Mouse (Mus musculus): ENCODE measurements at regions not wholly inside any gene's neighbourhood (a gene's known extent, or its start where the extent isn't known, plus 50 kb on each side); places are given as distances from the start of the nearest gene placed in this dataset.

DNA sequence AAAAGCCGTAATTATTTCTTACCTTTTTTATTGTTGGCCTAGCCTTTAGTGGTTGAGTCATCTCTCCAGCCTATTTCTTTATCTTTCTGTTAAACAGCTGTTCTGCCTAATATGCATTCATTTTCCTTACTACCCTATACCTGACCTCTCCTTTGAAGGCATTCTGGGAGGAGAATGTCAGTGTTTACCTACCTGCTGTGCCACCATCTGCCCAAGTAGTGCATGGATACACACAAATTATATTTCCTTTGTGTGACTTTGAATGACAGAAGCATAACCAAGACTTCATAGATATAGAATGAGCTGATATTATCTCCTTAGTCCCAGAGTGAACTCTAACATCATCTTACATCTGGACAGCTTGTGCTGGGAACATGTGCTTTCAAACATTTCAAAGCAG lies 293.5 kb upstream of the Tom1l1 start:
- in situ Hi-C loops (cut with MboI, MseI), result loop anchor here in 1 of 2 experiments (25.0 kb wide), 1 partner anchor 1119 kb away; no protein-coding TSS in a partner anchor

DNA sequence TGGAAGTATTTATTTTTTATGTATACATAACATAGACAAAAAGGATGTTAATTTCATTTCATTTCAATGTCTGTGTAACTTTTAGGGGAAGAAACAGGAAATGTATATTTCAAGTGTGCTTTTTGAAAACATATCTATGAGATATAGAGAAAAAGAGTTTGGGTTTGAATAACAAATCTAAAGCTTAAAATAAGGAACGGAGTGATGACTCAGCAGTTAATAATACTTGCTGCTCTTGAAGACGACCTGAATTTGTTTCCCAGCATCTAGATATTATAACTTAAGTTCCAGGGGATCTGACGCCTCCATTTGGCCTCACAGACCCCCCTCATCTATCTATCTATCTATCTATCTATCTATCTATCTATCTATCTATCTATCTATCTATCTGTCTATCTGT lies 290.1 kb upstream of the Tom1l1 start:
- in situ Hi-C loops (cut with MboI, MseI), result loop anchor here in 1 of 2 experiments (25.0 kb wide), 1 partner anchor 1116 kb away; no protein-coding TSS in a partner anchor

DNA sequence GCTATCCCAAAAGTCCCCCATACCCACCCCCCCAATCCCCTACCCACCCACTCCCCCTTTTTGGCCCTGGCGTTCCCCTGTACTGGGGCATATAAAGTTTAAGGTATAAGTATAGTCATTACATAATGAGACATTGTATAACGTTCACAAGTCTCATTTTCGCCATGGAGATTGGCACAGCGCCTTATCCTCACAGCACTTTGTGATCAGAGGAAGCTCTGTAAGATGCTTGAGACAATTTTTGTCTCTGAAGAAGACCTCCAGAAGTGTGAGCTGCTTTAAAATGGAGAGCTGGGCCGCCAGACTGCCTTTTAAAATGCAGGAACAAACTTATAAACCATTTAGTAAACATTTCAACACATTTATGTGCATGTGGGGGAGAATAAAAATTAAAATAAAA lies 252.9 kb upstream of the Tom1l1 start:
- in situ Hi-C loops (cut with MboI, MseI), result loop anchor here in 1 of 2 experiments (25.0 kb wide), 1 partner anchor 454 kb away; no protein-coding TSS in a partner anchor

DNA sequence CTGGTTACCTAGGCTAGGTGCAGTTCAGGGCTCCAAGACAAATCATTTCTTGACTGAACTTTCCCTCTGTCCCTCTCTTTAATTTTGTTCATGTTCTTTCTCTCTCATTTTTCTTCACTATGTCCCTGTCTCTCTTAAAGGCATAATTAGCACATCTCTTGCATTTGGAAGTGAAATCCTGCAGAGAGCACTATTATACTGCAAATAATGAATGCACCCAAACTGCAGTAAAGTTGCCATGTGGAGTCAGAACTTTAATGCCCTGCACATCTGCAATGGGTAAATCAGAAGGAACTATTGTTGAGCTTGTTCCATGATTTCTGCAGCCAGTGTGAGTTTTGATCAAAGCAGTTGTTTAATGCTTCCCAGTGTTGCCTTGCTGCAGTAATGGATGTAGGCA lies 237.6 kb upstream of the Tom1l1 start:
- in situ Hi-C loops (cut with MboI, MseI), result loop anchor here in 1 of 2 experiments (25.0 kb wide), 1 partner anchor 438 kb away; no protein-coding TSS in a partner anchor

DNA sequence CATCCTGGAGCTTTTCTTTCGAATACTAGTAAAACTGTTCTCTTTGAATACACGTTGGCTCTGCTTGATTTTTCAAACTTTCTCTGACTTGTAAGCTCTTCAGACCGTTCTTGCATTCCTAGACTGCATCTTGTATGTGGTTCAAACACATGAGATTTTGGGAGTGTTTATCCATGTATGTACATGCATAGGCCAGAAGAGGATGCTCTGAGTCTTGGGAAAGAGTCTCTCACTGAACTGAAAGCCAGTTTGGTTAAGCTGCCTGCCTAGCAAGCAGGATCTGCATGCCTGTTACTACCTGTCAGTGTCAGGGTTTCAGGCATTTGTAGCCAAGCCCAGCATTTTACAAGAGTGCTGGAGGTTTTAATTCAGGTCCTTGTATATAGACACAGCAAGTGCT lies 229.6 kb upstream of the Tom1l1 start:
- in situ Hi-C loops (cut with MboI, MseI), result no loop called here

DNA sequence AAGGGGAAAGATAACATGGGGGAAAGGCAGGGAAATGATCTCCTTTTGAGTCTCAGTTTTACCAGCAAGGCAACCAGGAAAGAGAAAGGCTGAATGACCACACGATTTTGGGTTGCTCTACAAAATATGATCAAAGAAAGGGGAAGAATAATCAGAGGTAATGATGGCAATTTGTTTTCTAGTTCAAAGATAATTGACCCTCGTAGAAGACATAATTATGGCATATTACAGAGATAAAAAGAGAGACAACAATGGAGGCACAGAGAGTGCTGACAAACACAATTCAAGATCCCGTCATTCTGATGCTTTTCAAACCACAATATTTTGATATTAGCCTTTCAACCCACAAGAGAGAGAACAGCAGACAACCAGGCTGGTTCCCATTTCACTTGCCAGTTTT lies 206.1 kb upstream of the Tom1l1 start:
- in situ Hi-C loops (cut with MboI, MseI), result no loop called here

DNA sequence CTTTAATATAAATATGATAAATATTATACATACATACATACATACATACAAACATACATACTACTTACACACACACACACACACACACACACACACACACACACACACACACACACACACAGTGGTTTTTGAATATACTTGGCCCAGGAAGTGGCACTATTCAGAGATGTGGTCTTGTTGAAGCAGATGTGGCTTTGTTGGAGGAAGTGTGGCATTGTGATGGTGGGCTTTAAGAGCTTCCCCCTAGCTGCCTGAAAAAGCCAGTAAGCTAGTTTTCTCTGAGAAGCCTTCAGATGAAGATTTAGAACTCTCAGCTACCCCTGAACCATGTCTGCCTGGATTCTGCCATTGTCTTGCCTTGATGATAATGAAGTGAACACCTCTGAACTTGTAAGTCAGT lies 185.0 kb upstream of the Tom1l1 start:
- in situ Hi-C loops (cut with MboI, MseI), result no loop called here

DNA sequence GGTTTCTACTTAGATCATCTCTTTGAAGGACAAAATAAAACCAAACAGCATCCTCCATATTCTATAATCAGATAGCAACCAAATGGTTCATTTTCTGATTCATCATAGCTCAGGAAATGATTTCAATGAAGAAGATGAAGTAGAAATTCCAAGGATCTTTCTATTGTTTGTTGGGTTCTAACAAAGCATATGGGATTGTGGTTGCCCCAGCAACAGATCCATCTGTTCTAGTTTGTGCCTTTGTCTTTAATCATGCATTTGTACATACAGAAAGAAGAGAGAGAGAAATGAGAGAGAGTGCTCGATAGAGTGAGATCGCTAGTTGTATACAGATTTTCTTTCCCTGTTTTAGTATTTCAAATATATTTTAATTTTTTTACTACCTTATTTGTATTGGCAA lies 183.5 kb upstream of the Tom1l1 start:
- in situ Hi-C loops (cut with MboI, MseI), result no loop called here

DNA sequence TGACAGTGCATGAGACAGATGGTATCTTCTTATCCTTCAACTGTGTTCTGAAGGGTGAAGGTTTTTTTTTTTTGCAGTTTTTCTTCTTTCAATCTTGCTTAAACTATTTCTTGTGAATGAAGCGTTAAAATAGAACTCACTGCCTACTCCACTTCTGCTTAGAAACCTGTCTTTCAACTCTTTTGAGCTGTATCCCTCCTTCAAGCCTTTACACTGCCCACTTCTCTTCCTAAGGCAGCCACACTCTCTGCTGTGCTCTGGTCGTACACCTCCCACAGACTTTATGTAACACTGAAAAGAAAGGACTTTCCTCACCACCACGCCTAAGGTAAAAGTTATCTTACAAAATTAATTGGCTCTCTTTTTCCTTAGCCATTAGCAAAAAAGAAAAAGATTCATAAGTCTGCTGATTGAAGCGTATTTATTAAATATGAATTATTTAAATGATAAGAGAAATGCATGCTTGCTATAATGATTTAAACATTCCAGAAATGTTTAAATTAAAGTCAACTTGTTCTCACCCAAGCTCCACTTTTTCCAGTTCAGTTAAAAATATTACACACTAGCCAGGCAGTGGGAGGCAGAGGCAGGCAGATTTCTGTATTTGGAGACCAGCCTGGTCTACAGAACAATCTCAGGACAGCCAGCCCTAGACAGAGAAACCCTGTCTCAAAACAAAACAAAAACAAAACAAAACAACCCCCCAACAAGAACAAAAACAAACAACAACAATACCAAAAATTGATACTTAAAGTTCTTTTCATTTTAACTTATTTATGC lies 176.0 kb upstream of the Tom1l1 start:
- in situ Hi-C loops (cut with MboI, MseI), result no loop called here

DNA sequence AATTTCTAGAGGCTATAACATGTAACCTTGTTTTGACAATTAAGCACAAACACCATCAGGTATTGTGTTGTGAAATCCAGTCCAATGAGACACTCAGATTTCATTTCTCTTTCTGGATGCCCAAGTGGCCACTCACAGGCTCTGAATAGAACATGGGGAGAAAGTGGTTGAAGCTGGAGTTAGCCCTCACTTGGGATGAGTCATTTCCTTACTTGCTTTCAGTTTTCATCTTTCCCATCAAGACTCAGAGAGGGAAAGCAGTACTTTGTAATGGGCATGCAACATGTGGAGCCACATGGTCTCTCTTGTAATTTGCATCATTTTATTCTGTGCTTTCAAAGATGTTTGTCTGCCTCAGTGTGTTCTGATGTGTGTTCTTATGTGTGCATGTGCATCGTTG lies 167.6 kb upstream of the Tom1l1 start:
- in situ Hi-C loops (cut with MboI, MseI), result no loop called here

DNA sequence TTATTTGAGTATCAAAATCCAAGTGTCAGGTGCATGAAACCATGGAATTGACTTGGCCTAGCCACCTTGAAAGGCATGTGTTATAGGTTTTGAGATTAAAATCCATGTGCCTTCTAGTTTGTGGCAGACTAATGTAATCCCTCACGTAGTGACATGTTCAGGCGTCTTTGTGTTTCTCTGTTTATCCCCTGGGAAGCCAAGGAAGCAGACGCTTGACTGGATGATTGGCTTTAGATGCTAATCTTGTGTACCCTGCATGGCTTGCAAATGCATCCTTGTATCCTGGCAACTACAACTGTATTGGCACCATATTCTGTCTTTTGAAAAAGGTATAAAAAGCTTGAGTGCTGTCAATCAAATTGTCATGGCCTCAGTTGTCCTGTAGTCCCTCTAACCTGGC lies 167.2 kb upstream of the Tom1l1 start:
- in situ Hi-C loops (cut with MboI, MseI), result no loop called here

DNA sequence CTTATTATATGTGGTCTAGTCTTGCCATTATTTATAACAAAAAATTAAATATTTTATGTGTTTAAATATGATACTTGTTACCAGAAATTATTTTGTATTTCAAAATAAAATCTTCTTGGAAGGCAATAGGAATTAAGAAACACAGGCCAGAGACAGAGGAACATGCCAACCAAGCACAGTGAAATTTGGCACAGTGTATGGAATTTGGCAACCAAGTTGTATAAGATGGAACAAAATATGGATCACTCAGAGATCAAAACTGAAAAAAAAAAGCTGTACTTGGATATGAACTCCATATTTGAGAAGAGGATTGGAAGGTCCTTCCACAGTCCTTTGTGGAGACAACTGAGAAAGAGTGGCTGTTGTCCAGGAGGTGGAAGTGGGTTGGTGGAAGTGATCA lies 163.1 kb upstream of the Tom1l1 start:
- in situ Hi-C loops (cut with MboI, MseI), result no loop called here

DNA sequence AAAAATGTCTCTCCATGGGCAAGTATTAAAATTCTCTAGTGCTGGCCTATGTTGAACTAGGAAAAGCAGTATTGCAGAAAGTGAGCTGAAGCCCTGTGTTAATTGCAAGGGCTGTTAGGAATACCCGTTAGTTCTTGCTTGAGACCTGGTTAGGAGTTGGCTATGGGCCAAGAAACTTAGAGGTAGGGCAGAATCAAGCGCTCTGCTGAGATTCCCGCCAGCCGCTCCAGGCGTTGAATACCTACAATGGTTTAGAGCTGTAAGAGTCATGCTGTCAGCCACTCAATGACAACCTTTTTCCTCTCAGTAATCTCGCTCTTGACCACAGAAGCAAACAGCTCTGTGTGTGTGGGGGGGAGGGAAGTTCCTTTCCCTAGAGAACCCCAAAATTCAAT lies 156.8 kb upstream of the Tom1l1 start:
- in situ Hi-C loops (cut with MboI, MseI), result no loop called here

DNA sequence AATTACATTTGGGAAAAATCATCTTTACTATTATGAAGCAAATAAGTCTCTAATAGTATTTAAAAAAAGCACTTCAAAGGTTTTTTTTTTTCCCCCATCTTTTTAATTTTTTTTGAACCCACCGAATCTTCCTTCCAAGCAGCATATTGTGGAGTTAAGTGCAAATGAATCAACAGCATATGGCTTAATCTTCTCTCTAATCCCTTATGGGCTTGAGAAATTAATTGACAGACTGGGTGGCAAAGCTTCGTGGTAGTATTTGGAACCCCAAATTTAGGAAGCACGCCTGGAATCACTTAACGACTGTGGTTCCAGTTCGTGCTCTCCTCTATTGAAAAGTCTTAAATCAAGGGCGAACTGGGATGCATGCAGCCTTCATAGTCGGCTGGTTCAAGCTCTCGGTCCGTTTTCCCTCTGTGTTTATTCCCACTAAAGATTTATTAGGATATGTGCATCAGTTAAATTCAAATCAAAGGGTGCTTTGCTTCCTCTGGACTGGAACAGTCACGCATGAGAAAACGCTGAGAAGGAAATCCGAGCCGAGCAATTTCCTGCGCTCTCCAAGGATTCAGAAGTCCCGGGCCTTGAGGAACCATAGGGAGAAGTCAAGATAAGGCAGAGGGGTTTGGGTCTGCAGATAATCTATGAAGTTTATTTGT lies 156.2 kb upstream of the Tom1l1 start:
- in situ Hi-C loops (cut with MboI, MseI), result no loop called here

DNA sequence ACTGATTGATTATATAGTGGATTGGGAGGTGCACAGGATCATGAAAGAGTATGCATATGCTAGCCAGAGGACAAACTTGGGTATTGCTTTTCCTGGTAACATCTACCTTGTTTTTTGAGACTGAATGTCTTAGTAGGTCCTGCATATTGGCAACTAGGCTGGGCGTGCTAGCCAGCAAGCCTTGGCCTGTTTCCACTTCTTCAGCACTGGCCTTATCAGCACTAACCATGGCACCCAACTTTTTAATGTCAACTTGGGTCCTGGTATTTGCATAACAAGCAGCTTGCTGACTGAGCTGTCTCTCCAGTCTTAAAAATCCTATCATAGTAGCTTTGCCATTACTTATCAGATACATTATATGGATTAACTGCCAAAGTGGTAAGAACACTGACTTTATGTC lies 150.0 kb upstream of the Tom1l1 start:
- in situ Hi-C loops (cut with MboI, MseI), result loop anchor here in 1 of 2 experiments (5.0 kb wide), 1 partner anchor 49 kb away; no protein-coding TSS in a partner anchor

DNA sequence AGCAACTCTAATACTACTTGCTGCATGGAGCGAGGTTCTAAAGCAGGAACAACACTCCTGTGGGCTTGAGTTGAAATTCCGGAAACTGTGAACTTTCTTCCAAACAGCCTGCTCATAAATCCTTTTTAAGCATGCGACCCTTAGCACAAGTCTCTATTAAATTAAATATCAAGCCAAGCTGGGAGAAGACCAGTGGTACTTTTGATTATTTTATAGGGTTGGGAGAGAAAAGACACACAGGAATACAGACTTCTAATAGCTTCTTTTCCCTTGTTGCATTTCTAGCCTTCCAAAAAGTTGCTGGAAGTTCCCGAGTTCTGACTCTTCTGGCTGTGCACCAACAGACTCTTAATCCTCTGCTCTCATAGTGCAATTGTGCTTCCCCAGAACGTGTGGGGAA lies 136.6 kb upstream of the Tom1l1 start:
- in situ Hi-C loops (cut with MboI, MseI), result no loop called here

DNA sequence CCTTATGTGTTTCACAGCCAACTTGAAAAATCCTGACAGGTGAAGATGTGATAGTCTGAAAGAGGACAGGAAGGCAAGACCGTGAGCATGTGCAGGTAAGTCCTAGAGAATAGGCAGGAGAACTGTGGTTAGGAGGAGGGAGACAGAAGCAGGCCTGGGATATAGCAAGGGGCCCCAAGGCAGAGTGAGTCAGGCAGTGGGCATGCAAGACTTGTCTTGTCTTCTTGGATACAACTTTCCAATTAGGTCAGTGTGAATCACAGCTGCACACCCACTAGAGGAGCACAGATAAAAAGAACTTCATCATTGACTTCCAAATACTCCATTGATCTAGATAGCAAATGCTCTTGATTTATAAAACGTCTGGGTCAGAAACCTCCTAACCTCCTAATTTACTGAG lies 128.6 kb upstream of the Tom1l1 start:
- in situ Hi-C loops (cut with MboI, MseI), result no loop called here

DNA sequence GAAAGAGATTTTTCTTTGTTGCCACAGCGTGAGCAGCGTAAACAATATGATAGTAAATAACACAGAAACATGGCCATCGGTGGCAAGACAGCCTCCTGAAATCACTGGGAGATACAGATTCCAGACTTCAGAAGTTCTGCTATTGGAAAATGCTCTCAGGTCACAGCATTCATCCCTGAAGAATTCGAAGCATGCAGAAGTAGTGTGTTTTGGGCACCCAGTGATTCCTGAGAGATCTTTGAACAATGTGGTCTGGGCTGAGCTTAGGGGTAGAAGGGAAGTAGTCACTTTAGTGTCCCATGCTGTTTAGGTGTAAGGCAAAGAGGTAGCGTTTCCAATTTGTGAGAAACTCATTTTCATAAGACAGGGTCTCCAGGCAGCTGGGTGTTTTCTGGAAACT lies 126.3 kb upstream of the Tom1l1 start:
- in situ Hi-C loops (cut with MboI, MseI), result no loop called here

DNA sequence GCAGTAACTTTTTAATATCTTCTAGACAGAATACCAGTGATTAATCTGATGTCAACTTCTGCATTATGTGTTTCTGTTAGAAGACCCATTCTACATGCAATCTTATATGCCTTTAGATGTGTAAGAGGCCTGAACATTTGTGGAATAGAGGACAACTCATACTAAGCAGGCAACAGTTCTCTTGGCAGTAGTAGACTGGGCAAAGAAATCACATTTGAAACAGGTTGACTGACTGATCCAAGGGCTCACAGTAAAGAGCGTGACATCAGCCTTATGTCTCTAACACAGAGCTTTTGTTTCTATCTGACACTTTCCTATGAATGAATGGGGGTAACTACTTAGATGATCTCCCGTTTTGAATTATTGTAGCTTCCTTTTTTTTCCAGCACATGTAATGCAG lies 124.8 kb upstream of the Tom1l1 start:
- in situ Hi-C loops (cut with MboI, MseI), result no loop called here

DNA sequence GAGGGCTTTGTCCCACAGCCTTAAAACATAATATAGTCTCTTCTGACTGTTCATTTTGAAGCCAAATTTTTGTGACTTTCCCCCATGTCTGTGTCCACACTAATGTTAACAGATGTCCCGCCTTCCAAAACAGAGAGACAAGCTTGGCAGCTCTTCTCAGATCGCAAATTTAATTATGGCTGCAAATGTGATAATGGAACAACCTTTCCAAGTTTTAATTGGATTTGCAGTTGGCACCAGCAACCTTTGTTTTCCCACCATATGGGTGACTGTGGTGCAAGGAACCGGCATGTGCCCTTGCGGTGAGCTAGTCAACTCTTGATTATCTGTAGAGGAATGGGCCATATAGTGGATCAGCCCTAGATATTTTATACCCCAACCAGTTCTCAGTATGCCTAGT lies 124.4 kb upstream of the Tom1l1 start:
- in situ Hi-C loops (cut with MboI, MseI), result no loop called here

DNA sequence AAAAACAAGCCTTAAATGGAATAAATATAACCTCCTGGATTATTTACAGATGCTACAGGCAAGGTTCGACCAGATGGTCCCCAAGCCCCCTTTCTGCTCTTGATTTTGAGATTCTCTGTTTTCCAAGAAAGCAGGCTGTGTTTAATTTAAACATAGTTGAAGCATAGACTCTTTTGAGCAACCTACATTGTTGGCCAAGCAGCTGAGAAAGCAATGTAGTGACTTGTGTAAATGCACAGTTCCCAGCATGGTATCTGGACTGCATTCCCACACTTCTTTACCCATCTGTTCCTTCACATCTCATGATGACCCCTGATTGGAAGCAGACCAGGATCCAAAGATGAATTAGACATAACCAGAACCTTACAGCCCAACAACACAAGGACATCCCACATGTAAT lies 120.3 kb upstream of the Tom1l1 start:
- in situ Hi-C loops (cut with MboI, MseI), result no loop called here

DNA sequence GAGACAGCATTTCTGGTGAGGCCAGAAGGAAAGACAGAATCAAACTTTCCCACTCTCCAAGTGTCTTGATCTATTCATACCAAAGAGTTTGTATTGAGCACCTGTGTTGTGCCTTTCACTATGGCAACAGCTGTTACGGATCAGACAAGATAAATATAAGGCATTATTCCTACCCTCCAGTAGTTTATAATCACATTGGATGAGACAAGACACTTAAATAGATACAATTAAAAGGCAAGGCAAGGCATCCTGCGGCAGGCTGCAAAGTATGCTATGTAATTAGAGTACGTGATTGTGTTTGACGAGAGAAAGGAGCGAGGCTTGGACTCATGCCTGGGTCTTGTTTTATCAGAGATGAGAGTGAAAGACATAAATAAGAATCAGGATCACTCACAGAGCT lies 119.2 kb upstream of the Tom1l1 start:
- in situ Hi-C loops (cut with MboI, MseI), result no loop called here
